Mouse (Mus musculus) adrenal gland, adult 8-10 months (tissue): ENCODE measurements around the gene Slc39a12. TPM values are rescaled to one million over a fixed set of nuclear protein-coding genes. Genes with fewer than 3 reads are reported as not detected.

Experiments
- DNase-seq: peaks from one replicate; pipeline ENCODE4 v3.0.0; 2022
- total RNA-seq, 4 experiments: library from RNA; stranded (reverse); gene quantifications; 2 replicates each; pipeline ENCODE4 v1.2.4; 2022

Slc39a12 gene
- total RNA-seq = under 1 TPM; 0.12 to 0.62 (median 0.26) TPM

GRCm38 (mm10) chr2:14388162-14388561 is at the start of gene Slc39a12:
Gene Slc39a12, plus strand, starts transcription at chr2:14388316.
- no peak for DNase-seq

- peak; percentile 62 for DNase-seq
Observed at GRCm38 (mm10) chr2:14341652-14342308, 46.3 kb upstream of the Slc39a12 start.

- DNase-seq = no peak
Observed at GRCm38 (mm10) chr2:14342309-14342839, 45.7 kb upstream of the Slc39a12 start.

GRCm38 (mm10) chr2:14388856-14389255 is 740 bp downstream of the Slc39a12 start:
- DNase-seq = no peak

- DNase-seq = no peak
Observed at GRCm38 (mm10) chr2:14390900-14391299, 2.8 kb downstream of the Slc39a12 start.

GRCm38 (mm10) chr2:14403000-14403399 is 14.9 kb downstream of the Slc39a12 start:
- no peak for DNase-seq

GRCm38 (mm10) chr2:14428987-14429386 is 40.9 kb downstream of the Slc39a12 start:
- DNase-seq = no peak

GRCm38 (mm10) chr2:14447322-14447721 is 59.2 kb downstream of the Slc39a12 start:
- no peak for DNase-seq

GRCm38 (mm10) chr2:14450866-14451265 is 62.8 kb downstream of the Slc39a12 start:
- no peak for DNase-seq

GRCm38 (mm10) chr2:14454946-14455631 is 67.0 kb downstream of the Slc39a12 start:
- DNase-seq = no peak

- no peak for DNase-seq
Observed at GRCm38 (mm10) chr2:14464438-14464837, 76.3 kb downstream of the Slc39a12 start.

GRCm38 (mm10) chr2:14494132-14494531 is 106.0 kb downstream of the Slc39a12 start:
- peak; percentile 20 for DNase-seq

- peak; percentile 13 for DNase-seq
Observed at GRCm38 (mm10) chr2:14496150-14496549, 108.0 kb downstream of the Slc39a12 start.

GRCm38 (mm10) chr2:14502482-14502881 is 114.4 kb downstream of the Slc39a12 start:
- DNase-seq = no peak

- no peak for DNase-seq
Observed at GRCm38 (mm10) chr2:14518237-14518636, 130.1 kb downstream of the Slc39a12 start.

GRCm38 (mm10) chr2:14534325-14535077 is 146.4 kb downstream of the Slc39a12 start:
- no peak for DNase-seq

GRCm38 (mm10) chr2:14535246-14535671 is 147.1 kb downstream of the Slc39a12 start:
- DNase-seq = no peak

GRCm38 (mm10) chr2:14537781-14538180 is 149.7 kb downstream of the Slc39a12 start:
- no peak for DNase-seq

- peak; percentile 93 for DNase-seq
Observed at GRCm38 (mm10) chr2:14543355-14543754, 155.2 kb downstream of the Slc39a12 start.

GRCm38 (mm10) chr2:14543773-14544172 is 155.7 kb downstream of the Slc39a12 start:
- DNase-seq = no peak
